Mouse (Mus musculus) CH12.LX (cell line): Measurements from ENCODE around the gene Plk4. TPM values are rescaled to one million over a fixed set of nuclear protein-coding genes. Genes with fewer than 3 reads are reported as not detected.

Experiments
- DNase-seq: peaks from one replicate; pipeline ENCODE4 v3.0.0-alpha.2; 2013; ENCODE audit errors: extremely low read depth
- H3K27ac ChIP-seq: 2 replicates; pipeline ENCODE4 v1.5.1; 2012; ENCODE audit warnings: low read depth, mild to moderate bottlenecking, control low read depth, moderate library complexity; ENCODE audit not compliant: insufficient read depth
- H3K27me3 ChIP-seq: replicated peaks from 2 replicates; pipeline ENCODE3; 2012; ENCODE audit warnings: inconsistent platforms
- H3K36me3 ChIP-seq, 2 experiments: replicated peaks in 1 of 2; 2 replicates each; pipeline versions ENCODE3 to v1.6.1; 2012; ENCODE audit warnings: inconsistent platforms in 1 of 2, low read length in 1 of 2, mild to moderate bottlenecking in 1 of 2, mixed read lengths in 1 of 2, moderate library complexity in 1 of 2; ENCODE audit not compliant: control insufficient read depth in 1 of 2, insufficient read depth in 1 of 2
- H3K4me1 ChIP-seq, 2 experiments: 2 replicates each; pipeline ENCODE4 v1.6.1; 2012; ENCODE audit warnings: inconsistent platforms in 1 of 2, moderate library complexity in 1 of 2; ENCODE audit not compliant: insufficient read depth in 2 of 2, control insufficient read depth in 1 of 2
- H3K4me2 ChIP-seq: 2 replicates; pipeline ENCODE4 v1.6.1; 2012; ENCODE audit warnings: low read depth, mild to moderate bottlenecking, control low read depth; ENCODE audit not compliant: poor library complexity, insufficient read depth, severe bottlenecking
- H3K4me3 ChIP-seq, 3 experiments: fragments of 150-350 bp in 1 of 3; sonication (generic) in 1 of 3; replicated peaks in 1 of 3; 2 replicates each; pipeline versions ENCODE3 to v1.5.1; 2011 to 2012; ENCODE audit warnings: low read depth in 2 of 3, low read length in 2 of 3, mild to moderate bottlenecking in 2 of 3, moderate library complexity in 2 of 3, control low read depth in 1 of 3, improper control_type of control experiment in 1 of 3, inconsistent platforms in 1 of 3, mixed read lengths in 1 of 3; ENCODE audit not compliant: poor library complexity in 1 of 3
- H3K79me2 ChIP-seq: replicated peaks from 2 replicates; pipeline ENCODE4 v1.6.1; 2012; ENCODE audit warnings: mild to moderate bottlenecking, moderate library complexity; ENCODE audit not compliant: control insufficient read depth, poor library complexity, insufficient read depth, severe bottlenecking; ENCODE audit errors: extremely low read depth
- H3K9ac ChIP-seq: 2 replicates; pipeline ENCODE4 v1.6.1; 2012; ENCODE audit warnings: low read depth, mild to moderate bottlenecking, control low read depth, moderate library complexity; ENCODE audit not compliant: insufficient read depth
- H3K9me3 ChIP-seq: replicated peaks from 2 replicates; pipeline ENCODE3; 2012; ENCODE audit warnings: low read length, inconsistent platforms, mixed read lengths
- CHD2 ChIP-seq: IDR thresholded peaks from 2 replicates; pipeline ENCODE4 v1.6.1; 2011; ENCODE audit warnings: low read length, improper control_type of control experiment
- CTCF ChIP-seq, 2 experiments: IDR thresholded peaks in 1 of 2; conservative IDR thresholded peaks in 1 of 2; 2 replicates each; pipeline ENCODE4 v1.5.1; 2011 to 2012; ENCODE audit warnings: low read depth in 2 of 2, low read length in 2 of 2, improper control_type of control experiment in 1 of 2, inconsistent platforms in 1 of 2, mild to moderate bottlenecking in 1 of 2, moderate library complexity in 1 of 2
- EP300 ChIP-seq: IDR thresholded peaks from 2 replicates; pipeline ENCODE4 v1.6.1; 2011; ENCODE audit warnings: low read length, improper control_type of control experiment
- GABPA ChIP-seq: IDR thresholded peaks from 2 replicates; pipeline ENCODE4 v1.6.1; 2012; ENCODE audit warnings: low read depth, low read length, improper control_type of control experiment, inconsistent platforms; ENCODE audit not compliant: insufficient replicate concordance
- HCFC1 ChIP-seq: IDR thresholded peaks from 2 replicates; pipeline ENCODE4 v1.6.1; 2012; ENCODE audit warnings: low read depth, mild to moderate bottlenecking, inconsistent platforms, low read length, improper control_type of control experiment
- IRF4 ChIP-seq: IDR thresholded peaks from 2 replicates; pipeline ENCODE4 v1.6.1; 2014; ENCODE audit warnings: low read depth, mild to moderate bottlenecking, inconsistent platforms, low read length, improper control_type of control experiment
- JUND ChIP-seq: conservative IDR thresholded peaks from 2 replicates; pipeline ENCODE4 v1.6.1; 2011; ENCODE audit warnings: low read depth, low read length, improper control_type of control experiment
- KAT2A ChIP-seq: IDR thresholded peaks from 2 replicates; pipeline ENCODE4 v1.6.1; 2012; ENCODE audit warnings: low read length, improper control_type of control experiment, inconsistent platforms; ENCODE audit not compliant: insufficient replicate concordance
- MAFK ChIP-seq: IDR thresholded peaks from 2 replicates; pipeline ENCODE4 v1.6.1; 2011; ENCODE audit warnings: low read length, improper control_type of control experiment; ENCODE audit not compliant: insufficient replicate concordance
- MYC ChIP-seq: IDR thresholded peaks from 2 replicates; pipeline ENCODE4 v1.6.1; 2011; ENCODE audit warnings: low read depth, mild to moderate bottlenecking, improper control_type of control experiment, low read length
- NELFE ChIP-seq: IDR thresholded peaks from 2 replicates; pipeline ENCODE4 v1.6.1; 2011; ENCODE audit warnings: low read depth, low read length, improper control_type of control experiment
- NRF1 ChIP-seq: IDR thresholded peaks from 2 replicates; pipeline ENCODE4 v1.6.1; 2014; ENCODE audit warnings: low read depth, mild to moderate bottlenecking, inconsistent platforms, low read length, improper control_type of control experiment, moderate library complexity
- PAX5 ChIP-seq: IDR thresholded peaks from 2 replicates; pipeline ENCODE4 v1.6.1; 2012; ENCODE audit warnings: low read length, inconsistent platforms, mixed read lengths
- POLR2A ChIP-seq: IDR thresholded peaks from 2 replicates; pipeline ENCODE4 v1.6.1; 2011; ENCODE audit warnings: low read depth, mild to moderate bottlenecking, improper control_type of control experiment, low read length
- POLR2AphosphoS2 ChIP-seq: IDR thresholded peaks from 2 replicates; pipeline ENCODE4 v1.6.1; 2011; ENCODE audit warnings: low read depth, low read length, improper control_type of control experiment
- RCOR1 ChIP-seq: conservative IDR thresholded peaks from 2 replicates; pipeline ENCODE4 v1.6.1; 2012; ENCODE audit warnings: low read depth, mild to moderate bottlenecking, inconsistent platforms, low read length, improper control_type of control experiment
- SMC3 ChIP-seq: IDR thresholded peaks from 2 replicates; pipeline ENCODE4 v1.6.1; 2011; ENCODE audit warnings: low read depth, low read length, improper control_type of control experiment
- TCF12 ChIP-seq: IDR thresholded peaks from 2 replicates; pipeline ENCODE4 v1.6.1; 2014; ENCODE audit warnings: low read depth, mild to moderate bottlenecking, inconsistent platforms, low read length, improper control_type of control experiment
- USF1 ChIP-seq: IDR thresholded peaks from 2 replicates; pipeline ENCODE4 v1.6.1; 2014; ENCODE audit warnings: low read depth, mild to moderate bottlenecking, inconsistent platforms, low read length, improper control_type of control experiment
- USF2 ChIP-seq: conservative IDR thresholded peaks from 2 replicates; pipeline ENCODE4 v1.6.1; 2011; ENCODE audit warnings: low read depth, low read length, improper control_type of control experiment
- ZKSCAN1 ChIP-seq: IDR thresholded peaks from 2 replicates; pipeline ENCODE4 v1.6.1; 2012; ENCODE audit warnings: low read depth, inconsistent platforms, low read length, improper control_type of control experiment, borderline replicate concordance
- ZMIZ1 ChIP-seq: IDR thresholded peaks from 2 replicates; pipeline ENCODE4 v1.6.1; 2012; ENCODE audit warnings: low read depth, mild to moderate bottlenecking, inconsistent platforms, low read length, improper control_type of control experiment
- ZNF384 ChIP-seq: IDR thresholded peaks from 2 replicates; pipeline ENCODE4 v1.6.1; 2012; ENCODE audit warnings: low read depth, low read length, improper control_type of control experiment, inconsistent platforms
- dilution Hi-C: fragments of 300-500 bp; cut with MboI; formaldehyde crosslinking; loops from 2 replicates; pipeline ENCODE4 v1.14.3; 2020; ENCODE audit warnings: low sequenced_read_pairs; ENCODE audit not compliant: extremely low pct_unique_long_range_greater_than_20kb, extremely low pct_ligation_motif_present
- in situ Hi-C: fragments of 300-500 bp; cut with MboI; formaldehyde crosslinking; loops from 3 replicates; pipeline ENCODE4 v1.14.3; 2019; ENCODE audit warnings: low sequenced_read_pairs, low pct_ligation_motif_present, low pct_unique_long_range_greater_than_20kb, mixed read lengths
- polyA plus RNA-seq: library from polyadenylated mRNA; unstranded; fragments of >175 nt; gene quantifications from 2 replicates; pipeline ENCODE4 v1.2.1, GENCODE M21; 2012; ENCODE audit warnings: low read depth; ENCODE audit not compliant: insufficient read length
- total RNA-seq, 2 experiments: library from RNA; depleted of rRNA; stranded (reverse); fragments of 300-350 nt in 1 of 2; fragments of >200 nt in 1 of 2; gene quantifications; 2 replicates each; pipeline ENCODE4 v1.2.3; 2012 to 2014

The Plk4 gene
- total and polyA plus RNA-seq, 3 experiments = 36.3 to 46.0 (median 39.2) TPM

DNA sequence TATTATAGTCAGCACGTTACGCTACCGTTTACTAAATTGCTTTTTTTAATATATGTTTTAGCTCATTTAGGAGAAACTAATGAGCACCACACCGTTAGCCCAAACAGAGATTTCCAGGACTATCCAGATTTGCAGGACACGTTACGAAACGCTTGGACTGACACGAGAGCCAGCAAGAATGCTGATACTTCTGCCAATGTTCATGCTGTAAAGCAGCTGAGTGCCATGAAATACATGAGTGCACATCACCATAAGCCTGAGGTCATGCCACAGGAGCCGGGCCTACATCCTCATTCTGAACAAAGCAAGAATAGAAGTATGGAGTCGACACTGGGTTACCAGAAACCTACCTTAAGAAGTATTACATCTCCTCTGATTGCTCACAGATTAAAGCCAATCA, 8.9 kb downstream of the Plk4 start:
- Histone ChIP-seq H3K4me2 (no peak overlapping the region), H3K4me1 (peaks cover 2 to 25% of the 10 kb centered on the region in 2 experiments; a peak in 2 of 4 replicates), H3K27me3 (no peaks in the 10 kb centered on the region), H3K9me3 (no peaks in the 10 kb centered on the region), H3K9ac (no peak overlapping the region), H3K4me3 (no peak overlapping the region), H3K79me2 (peaks cover 18% of the 10 kb centered on the region), H3K27ac (no peak overlapping the region), H3K36me3 (peaks cover 44 to 68% of the 10 kb centered on the region in 2 experiments)
- DNase-seq = no peak
- dilution Hi-C loops = no loop called here
- in situ Hi-C loops = no loop called here
- TF ChIP-seq PAX5 (no peak), HCFC1 (no peak), ZMIZ1 (no peak), CHD2 (no peak), MYC (no peak), ZNF384 (no peak), USF1 (no peak), POLR2AphosphoS2 (no peak), CTCF (conservative IDR thresholded peaks at IDR 0.05 in 1 of 2, IDR thresholded peaks at IDR 0.05 in 1 of 2; ENCODE audit: low read depth in 2 of 2, low read length in 2 of 2) (no peak), JUND (no peak), NELFE (no peak), NRF1 (no peak), SMC3 (no peak), ZKSCAN1 (no peak), IRF4 (no peak), POLR2A (no peak), MAFK (no peak), EP300 (no peak), TCF12 (no peak), RCOR1 (no peak)

DNA sequence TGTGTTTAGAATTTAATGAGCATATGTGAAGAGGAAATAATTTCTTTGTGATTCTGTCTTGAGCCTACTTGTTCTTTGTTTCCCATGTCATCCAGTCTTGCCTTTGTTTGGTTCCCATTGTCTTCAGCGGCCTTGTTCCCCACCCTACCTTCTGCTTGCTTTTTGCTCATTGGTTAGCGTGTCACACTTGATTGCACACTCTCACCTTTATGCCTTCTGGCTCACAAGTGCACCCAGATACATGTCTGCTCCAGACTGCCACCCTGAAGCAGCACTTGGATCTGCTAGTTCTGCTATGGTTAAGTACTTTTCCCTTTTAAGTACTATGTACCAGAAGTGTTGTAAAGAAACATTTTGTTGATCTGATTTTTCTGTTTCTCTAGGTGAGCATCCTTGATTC, 10.1 kb downstream of the Plk4 start:
- Histone ChIP-seq H3K27me3 (no peaks in the 10 kb centered on the region), H3K4me1 (peaks cover 2 to 25% of the 10 kb centered on the region in 2 experiments; a peak in 2 of 4 replicates), H3K4me2 (no peak overlapping the region), H3K4me3 (no peak overlapping the region), H3K79me2 (peaks cover 18% of the 10 kb centered on the region), H3K9ac (no peak overlapping the region), H3K9me3 (no peaks in the 10 kb centered on the region), H3K27ac (no peak overlapping the region), H3K36me3 (peaks cover 49 to 76% of the 10 kb centered on the region in 2 experiments)
- dilution Hi-C loops = no loop called here
- in situ Hi-C loops = no loop called here
- no peak for TF ChIP-seq POLR2AphosphoS2
- TF ChIP-seq USF2 = no peak
- no peak for TF ChIP-seq MAFK
- no peak for TF ChIP-seq TCF12
- no peak for TF ChIP-seq GABPA
- TF ChIP-seq KAT2A = no peak
- no peak for DNase-seq
